Mouse (Mus musculus) heart, postnatal 14 days (tissue): ENCODE data around the gene Atn1. TPM values are rescaled to one million over a fixed set of nuclear protein-coding genes. Genes with fewer than 3 reads are reported as not detected.
A peak's percentile ranks its signal among the peaks of the same experiment; 100 is the strongest.
"Not testable (repeated sequence)": the region's sequence is repeated elsewhere in the genome, so short reads cannot be mapped to it uniquely, and the experiment has no call there.

Experiments
- DNase-seq, 2 experiments: peaks; one replicate each; pipeline ENCODE4 v3.0.0; 2021 to 2022
- intact Hi-C: fragments of 180-260 bp; cut with DNase I; formaldehyde crosslinking; loops from one replicate; pipeline ENCODE4 v1.15.1; 2025
- long read RNA-seq, 2 experiments: library from polyadenylated mRNA; stranded (forward); transcript quantifications; one replicate each; pipeline ENCODE4 v2.0.0; 2021
- total RNA-seq, 2 experiments: library from RNA; stranded (reverse); gene quantifications; 2 replicates each; pipeline ENCODE4 v1.2.3; 2021

Atn1 gene
- total RNA-seq = 10 to 100 TPM; 48.1 to 48.9 TPM
- long read RNA-seq, experiment 1, partial matches to known transcripts = 1 of 1 reads
- long read RNA-seq, experiment 1, other reads (novel, unspliced or antisense) = 0 of 1 reads
- long read RNA-seq, experiment 2, partial matches to known transcripts = 3 of 5 reads
- long read RNA-seq, experiment 2, other reads (novel, unspliced or antisense) = 2 of 5 reads

DNA sequence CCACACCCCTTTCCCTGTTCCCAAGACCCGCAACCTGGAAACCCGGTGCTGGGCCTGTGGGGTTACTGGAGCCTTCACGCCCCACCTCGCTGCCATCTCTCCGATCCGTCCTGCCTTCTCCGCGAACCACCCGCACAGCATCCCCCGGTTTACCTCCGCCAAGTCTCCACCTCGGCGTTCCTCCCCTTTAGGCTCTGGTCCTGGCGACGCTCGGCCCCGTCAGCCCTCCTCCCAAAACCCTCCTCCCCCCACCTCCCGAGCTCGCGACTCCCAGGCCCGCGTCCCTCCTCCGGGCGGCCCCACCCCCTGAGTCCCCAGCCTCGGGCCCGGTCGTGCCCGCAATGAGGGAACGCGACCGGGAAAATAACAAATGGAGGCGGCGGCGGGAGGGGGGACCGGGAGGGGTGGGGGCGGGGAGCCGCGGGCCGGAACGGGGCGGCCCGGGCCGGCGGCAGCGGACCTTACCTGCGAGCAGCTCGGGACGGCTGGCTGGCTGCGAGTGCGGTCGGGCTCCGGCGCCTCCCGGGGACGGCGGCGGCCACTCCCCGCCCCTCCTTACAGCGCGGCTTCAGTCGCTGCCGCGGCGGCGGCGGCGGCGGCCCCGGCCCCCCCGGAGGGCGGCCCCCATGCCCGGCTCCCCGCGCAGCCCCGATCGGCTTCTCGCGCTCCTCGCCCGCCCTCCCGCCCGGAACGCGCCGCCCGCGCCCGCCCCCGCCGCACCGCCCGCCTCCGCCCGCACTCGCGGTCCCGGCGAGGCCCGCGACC, at the start of gene Atn1, which contains the start of gene Gm45234:
Gene Atn1, minus strand, starts transcription at position 694 of the 765 bp plus-strand sequence.
Gene Gm45234, minus strand, starts transcription at position 191 of the 765 bp plus-strand sequence.
- intact Hi-C loops = loop anchor here (2.0 to 5.0 kb wide), 4 partner anchors 15 to 244 kb away; partner anchors contain the start of genes C1ra, C1rb, Grcc10 and Spsb2
- DNase-seq = peak; percentile 80

DNA sequence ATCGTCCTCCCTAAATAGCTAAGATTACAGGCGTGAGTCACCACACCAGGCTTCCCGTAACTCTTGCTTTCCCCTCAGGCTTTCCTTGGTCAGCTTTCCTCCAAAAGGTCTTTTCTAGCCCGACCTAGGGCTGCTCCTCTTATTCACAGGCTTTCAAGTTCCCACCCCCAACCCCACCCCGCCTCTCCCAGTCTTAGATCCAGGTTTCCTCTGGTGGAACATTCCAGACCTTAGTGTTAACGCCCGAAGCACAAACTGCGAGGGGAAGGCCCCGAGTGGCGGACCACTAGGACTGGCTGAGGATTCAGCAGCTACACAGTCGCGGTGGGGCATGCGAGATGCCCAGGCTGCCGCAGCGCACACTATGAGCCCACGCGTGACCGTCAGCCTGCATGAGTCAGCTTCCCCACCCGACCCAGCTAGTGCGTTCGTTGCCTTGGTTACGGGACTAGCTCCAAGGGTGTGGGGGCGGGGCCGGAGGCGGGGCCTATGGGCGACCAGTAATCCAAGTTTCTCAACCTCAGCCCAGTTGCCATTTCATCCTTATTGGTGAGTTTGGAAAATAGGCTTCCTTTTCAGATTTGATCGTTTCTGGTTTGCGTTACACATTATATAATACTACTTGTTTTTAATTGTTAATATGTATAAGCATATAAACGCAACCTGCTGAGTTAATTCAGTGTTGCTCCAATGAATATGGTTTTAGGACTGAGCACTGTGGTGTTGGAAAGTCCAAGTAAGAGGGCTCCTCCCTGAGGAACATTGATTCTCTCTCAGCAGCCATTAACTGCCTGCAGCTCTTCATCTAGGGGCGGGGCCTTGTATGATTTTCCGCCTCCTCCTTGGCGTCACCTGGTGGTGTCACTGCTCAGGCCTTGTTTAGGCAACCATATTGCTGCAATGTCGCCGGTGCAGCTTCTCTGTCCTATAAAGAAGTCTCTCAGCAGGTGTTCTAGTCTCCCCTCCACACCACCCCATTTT, 49.3 kb upstream of the Atn1 start:
- intact Hi-C loops = loop anchor here (5.0 kb wide), 1 partner anchor 48 kb away; the partner anchor contains the start of genes Atn1 and Gm45234
- peak; percentile 94 for DNase-seq

DNA sequence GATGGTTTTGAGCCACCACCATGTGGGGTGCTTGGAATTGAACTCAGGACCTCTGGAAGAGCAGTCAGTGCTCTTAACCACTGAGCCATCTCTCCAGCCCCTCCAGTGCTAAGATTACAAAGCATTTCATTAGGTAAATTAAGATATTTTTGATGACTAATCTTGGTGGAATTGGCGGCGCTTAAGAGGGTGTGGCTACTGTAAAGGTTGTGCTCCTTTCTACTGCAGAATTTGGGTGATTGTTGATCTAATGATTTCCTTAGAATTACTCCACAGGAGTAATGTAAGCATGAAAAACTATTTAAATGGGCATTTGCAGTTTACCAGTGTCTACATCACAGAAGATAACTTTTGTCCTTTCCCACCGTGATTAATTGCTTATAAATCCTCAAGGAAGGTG, 48.0 kb upstream of the Atn1 start:
- DNase-seq = no peak
- intact Hi-C loops = loop anchor here (1.0 kb wide), 1 partner anchor 8 kb away; no protein-coding TSS in a partner anchor

DNA sequence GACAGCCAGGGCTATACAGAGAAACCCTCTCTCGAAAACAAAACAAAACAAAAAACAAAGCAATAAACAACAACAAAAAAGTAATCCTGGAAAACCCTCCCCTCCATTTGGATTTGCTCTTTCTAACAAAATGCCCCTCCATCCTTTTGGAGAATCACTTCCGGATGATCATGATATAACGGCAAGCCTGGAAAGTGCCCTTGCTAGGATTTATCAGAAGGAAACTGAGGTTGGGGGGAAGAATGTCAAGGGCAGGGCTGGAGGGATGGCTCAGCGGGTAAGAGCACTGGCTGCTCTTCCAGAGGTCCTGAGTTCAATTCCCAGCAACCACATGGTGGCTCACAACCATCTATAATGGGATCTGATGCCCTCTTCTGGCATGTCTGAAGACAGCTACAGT, 47.4 kb upstream of the Atn1 start:
- intact Hi-C loops = loop anchor here (1.0 kb wide), 1 partner anchor 7 kb away; no protein-coding TSS in a partner anchor
- DNase-seq = not testable (repeated sequence)

DNA sequence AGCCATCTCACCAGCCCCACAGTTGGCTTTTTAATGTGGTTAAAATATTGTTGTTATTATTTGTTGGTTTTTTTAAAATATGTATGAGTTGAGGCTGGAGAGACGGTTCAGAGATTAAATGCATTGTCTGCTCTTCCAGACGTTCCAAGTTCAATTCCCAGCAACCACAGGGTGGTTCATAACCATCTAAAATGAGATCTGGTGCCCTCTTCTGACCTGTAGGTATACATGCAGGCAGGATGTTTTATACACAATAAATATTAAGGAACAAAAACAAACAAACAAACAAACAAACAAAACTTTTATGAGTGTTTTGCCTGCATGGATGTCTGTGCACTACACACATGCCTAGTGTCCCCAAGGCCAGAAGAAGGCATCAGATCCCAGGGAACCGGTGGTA, 46.7 kb upstream of the Atn1 start:
- intact Hi-C loops = no loop called here
- no peak for DNase-seq

DNA sequence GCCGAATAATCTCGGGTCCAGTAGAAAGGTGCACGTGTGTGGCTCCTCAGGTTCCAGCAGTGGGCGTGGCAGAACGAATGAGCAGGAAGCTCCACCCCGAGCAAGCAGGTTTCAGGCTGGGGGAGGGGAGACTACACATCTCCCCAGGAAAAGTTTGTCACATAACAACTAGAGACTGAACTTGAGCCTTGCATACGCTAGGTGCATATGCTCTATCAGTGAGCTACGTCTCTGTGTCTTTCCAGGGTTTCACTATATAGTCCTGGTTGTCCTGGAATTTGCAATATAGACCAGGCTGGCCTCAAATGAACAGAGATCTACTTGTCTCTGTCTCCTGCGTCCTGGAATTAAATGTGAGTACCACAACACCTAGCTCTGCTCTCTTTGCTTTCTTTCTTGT, 46.1 kb upstream of the Atn1 start:
- DNase-seq, intact Hi-C loops: not testable (repeated sequence)

DNA sequence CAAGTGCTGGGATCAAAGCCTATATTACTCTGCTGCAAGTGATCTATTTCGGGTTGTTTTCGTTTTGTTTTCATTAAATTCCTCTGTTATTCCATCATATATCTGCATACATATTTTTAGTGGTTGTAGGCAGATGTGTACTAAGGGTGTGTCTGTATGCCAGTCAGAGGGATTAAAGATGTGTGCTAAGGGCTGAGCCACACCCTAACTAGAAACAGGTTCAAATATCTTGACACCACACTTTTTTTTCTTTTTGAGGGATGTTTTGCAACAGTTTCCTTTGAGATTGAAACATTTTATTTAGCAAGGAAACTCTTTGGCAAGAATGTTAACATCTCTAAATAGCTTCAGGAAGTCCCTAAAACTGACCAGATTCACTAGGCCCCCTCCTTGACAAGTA, 39.9 kb upstream of the Atn1 start:
- DNase-seq = no peak
- intact Hi-C loops = loop anchor here (1.0 kb wide), 1 partner anchor 8 kb away; no protein-coding TSS in a partner anchor

DNA sequence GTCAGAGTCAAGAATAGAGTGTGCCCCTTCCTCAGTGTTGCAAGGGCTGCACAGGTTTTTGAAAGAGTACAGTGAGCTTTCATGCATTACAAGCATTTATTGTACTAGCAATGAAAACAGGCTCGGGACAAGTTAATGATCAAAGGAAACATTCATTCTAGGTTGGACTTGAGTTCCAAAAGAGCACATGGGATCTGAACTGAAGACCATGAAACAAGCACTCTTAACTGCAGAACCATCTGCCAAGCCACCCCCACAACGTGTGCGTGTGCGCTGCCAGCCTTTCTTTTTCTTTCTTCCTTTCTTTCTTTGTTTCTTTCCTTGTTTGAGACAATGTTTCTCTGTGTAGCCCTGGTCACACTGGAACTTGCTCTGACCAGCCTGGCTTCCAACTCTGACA, 39.5 kb upstream of the Atn1 start:
- intact Hi-C loops = loop anchor here (1.0 kb wide), 1 partner anchor 9 kb away; no protein-coding TSS in a partner anchor
- no peak for DNase-seq

DNA sequence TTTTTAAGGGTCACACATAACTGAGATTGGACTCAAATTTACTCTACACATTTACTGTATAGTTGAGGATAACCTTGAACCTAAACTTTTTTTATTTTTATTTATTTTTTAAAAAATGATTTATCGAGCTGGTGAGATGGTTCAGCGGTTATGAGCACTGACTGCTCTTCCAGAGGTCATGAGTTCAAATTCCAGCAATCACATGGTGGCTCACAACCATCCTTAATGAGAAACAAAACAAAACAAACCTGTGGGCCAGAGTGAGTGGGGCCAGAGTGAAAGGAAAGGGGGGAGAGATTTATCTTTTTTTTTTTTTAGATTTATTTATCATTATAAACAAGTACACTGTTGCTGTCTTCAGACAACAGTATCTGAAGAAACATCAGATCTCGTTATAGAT, 35.6 kb upstream of the Atn1 start:
- intact Hi-C loops = no loop called here
- no peak for DNase-seq

DNA sequence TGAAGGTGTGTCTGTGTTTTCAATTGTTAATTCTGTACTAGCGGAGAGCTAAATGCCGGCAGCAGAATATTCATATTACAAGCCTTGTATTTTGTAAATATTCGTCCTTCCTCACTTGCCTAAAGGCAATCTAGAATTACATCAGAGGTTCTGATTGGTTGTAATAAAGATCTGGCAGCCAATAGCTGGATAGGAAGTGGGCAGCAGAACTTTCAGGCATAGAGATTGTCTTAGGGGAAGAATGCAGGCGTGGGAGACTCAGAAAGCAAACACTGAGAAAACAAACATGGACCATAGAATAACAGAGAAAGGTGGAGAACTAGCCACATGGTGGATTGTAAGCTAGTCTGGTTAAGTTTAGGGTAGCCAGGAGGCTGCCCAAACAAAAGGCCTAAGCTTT, 33.8 kb upstream of the Atn1 start:
- DNase-seq = no peak
- intact Hi-C loops = no loop called here

DNA sequence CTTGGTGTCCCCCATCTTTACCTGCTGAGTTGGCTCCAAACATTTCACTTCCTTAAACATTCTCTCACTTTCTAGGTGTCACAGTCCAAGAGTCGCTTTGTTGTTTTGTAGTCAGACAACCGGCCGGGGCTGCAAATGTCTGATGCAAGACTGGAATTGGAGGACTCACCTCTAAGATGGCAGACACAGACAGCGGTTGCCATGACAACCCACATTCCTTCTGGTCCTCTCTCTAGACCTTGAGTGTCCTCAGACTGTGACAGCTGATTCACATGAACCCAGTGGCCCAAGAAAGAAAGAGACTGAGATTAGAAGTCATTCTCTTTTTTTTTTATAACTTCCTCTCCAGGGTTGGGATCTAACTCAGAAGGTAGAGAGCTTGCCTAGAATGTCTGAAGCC, 33.2 kb upstream of the Atn1 start:
- no peak for DNase-seq
- intact Hi-C loops = no loop called here

DNA sequence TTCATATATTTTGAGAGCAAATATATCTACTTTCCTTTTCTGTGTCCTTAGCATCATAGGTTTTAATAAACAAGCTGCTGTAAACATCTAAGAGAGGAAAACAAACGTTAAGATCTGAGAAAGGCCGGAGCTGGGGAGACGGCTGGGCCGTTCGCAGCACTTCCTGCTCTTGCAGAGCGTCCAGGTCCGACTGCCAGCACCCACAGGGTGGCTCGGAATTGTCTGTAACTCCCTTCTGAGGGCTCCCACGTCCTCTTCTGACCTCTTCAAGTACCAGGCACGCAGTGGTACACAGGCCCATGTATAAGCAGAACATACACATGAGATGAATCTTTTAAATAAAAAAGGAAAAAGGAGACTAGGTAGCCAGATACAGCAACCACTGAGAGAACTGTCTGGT, 31.4 kb upstream of the Atn1 start:
- intact Hi-C loops = no loop called here
- no peak for DNase-seq

DNA sequence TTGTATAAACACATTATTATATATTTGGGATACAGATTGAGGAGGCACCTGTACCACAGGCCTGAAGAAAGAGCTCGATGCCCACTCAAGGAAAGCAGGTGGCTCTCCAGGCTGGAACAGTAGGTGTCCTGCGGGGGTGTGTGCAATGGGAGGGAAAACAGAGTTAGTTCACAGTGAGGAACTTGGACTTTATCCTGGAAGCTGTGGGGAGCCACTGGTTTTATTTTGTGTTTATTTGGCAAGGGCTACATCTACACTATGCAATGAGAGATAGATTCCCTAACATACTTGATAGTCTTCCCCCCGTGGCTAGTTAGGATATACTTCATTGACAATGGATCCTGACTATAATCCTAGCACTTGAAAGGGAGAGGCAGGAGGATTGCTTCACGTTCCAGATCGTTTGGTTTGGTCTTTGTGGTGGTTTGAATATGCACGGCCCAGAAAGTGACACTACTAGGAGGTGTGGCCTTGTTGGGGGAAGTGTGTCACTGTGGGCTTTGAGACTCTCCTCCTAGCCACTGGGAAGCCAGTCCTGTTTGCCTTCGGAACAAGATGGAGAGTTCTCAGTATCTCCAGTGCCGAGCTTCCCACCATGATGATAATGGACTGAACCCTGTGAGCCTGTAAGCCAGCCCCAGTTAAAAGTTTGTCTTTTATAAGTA, 30.6 kb upstream of the Atn1 start:
- DNase-seq = no peak
- intact Hi-C loops = no loop called here

DNA sequence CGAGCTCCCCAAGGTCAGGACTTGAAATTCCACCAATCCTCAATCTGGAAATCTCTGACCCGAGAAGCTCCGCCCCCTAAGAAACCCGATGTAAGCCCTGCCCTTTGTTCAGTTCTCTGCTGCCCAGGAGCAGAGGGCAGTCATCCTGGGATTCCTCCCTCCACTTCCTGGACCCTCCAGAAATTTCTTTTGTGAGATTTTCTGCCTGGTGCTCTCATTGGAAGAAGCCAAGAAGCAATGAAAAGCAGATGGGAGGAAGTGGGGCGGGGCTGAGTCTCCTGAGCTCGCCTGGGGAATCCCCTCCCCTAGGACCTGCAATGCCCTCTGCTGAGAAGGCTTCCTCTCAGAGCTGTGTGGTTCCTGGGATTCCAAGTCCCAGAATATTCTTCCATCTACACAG, 26.1 kb upstream of the Atn1 start:
- DNase-seq = peak in 1 of 2 experiments; percentile 43
- intact Hi-C loops = no loop called here

DNA sequence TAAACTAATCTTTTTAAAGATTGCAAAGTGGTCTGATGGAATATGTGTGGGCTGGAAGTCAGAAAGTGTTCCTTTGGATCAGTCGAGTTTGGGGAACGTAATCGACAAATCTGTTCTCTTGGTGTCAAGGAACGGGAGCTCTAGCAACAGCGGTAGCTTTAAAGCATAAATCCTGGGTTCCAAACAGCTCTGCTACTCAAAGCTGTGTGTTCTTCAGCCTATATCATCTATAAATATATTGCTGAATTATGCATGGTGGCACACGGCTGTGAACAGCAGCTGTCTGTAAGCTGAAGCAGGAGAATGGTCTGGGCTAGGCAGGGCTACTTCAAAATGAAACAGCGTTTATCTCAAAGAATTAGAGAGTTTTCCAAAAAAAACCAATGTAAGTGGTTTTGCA, 24.6 kb upstream of the Atn1 start:
- no peak for DNase-seq
- intact Hi-C loops = no loop called here

DNA sequence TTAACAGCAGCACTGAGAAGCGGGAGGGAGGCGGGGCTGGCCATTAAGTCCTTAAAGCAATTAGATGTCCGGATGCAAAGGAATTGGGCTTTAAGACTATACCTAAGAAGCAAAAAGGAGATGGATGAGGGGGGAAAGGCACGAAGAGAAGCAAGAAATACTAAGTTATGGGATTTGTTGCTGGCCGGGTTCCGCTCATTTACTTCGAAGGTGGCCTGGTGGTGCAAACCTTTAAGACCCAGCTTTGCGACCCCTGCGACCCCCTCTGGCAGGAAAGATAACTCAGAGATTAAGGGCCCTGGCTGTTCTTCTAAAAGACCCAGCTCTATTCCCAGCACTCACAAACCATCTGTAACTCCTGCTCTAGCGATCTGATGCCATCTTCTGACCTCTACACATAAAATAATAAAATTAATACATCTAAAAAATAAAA, 23.7 kb upstream of the Atn1 start:
- intact Hi-C loops = no loop called here
- no peak for DNase-seq

DNA sequence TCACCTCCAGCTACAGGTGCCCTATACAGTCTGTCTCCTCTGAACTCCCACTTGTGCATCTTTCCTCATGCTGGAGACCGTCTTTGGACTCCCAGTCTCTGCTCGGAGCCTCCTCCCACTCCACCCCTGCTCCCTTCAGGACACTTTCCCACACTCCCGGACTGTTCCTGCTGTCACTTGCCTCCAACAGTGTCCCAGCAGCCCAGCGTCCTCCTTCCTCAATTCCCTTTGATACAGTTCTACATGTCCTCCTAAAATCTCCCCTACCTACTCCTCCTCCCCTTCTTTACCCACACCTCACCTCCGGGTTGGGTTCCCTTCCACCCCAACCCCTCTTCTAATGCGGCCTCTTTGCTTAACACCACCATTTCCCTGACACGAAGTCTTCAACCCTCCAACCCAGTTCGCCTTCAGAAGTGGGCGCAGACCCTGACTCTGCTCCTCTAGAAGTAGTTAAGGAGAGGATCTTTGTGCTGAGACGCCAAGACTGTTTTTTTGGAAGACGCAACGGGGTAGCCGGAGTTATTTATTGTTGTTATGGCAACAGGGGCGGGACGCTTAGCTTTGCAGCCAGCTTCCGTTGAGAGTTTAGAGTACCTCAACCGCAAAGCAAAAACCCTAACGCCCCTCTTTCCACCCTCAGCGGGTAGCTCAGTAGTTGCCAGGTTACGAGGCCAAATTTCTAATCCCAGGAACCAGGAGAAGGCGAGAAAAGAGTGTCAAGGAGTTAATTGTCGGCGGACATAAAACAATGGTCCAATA, 23.1 kb upstream of the Atn1 start, which contains the start of gene Lrrc23:
Gene Lrrc23, minus strand, starts transcription at position 506 of the 762 bp plus-strand sequence.
- DNase-seq = peak; percentile 36 to 51
- intact Hi-C loops = no loop called here

DNA sequence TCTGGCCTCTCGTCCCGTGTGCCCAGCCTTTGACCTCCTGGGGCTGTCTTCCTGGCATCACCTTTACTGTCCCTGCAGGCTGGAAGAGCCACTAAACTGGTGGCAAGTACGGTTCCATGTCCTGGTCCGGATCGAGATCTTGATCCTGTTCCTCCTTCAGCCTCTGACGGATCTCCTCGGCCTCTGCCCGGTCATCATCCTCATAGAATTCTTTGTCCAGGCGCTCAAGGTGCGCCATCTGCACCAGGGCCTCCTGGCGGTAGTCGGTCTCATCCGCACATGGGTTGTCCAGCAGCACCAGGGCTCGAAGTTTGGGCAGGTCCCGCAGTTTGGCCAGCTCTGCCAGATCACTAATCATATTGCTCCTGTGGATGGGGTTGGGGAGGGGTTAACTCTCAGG, 14.2 kb upstream of the Atn1 start:
- intact Hi-C loops = no loop called here
- no peak for DNase-seq

DNA sequence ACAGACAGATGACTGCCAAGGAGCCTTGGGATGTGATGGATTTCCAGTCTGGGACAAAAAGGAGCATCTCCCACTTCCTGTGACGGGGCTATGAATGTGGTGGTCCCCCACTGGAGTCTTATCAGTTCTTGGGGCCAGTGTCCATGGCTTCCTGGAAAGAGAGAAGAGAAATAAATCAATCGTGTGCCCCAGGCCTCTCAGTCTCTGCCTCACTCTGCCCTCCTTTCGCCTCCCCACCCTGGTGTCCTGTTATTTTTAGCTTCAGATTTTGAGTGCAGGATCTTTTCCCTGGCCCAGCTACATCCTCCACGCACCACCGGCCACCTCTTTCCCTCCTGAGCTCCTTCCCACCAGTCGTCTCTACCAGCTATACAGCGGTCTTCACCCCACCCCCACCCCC, 13.7 kb upstream of the Atn1 start:
- intact Hi-C loops = no loop called here
- no peak for DNase-seq
